Mouse (Mus musculus): Measurements from ENCODE around the gene Ptch1.

GRCm38 (mm10) chr13:63522832-63523231 lies 50.6 kb downstream of the Ptch1 start:
- no peak for TF ChIP-seq CTCF (IDR thresholded peaks at IDR 0.05; ENCODE audit: control insufficient read depth, insufficient read depth, insufficient replicate concordance, low read depth, low read length)
- TF ChIP-seq POLR2A (IDR thresholded peaks at IDR 0.05; ENCODE audit: control insufficient read depth, low read depth, low read length): no peak
